Mouse (Mus musculus): ENCODE results near the gene Capn5. TPM values are rescaled to one million over a fixed set of nuclear protein-coding genes. Genes with fewer than 3 reads are reported as not detected.
"Not testable (repeated sequence)": the region's sequence is repeated elsewhere in the genome, so short reads cannot be mapped to it uniquely, and the experiment has no call there.

The Capn5 gene
- polyA plus RNA-seq, 1 experiment from 2014 or later = 13.0 TPM

- no peak for ATAC-seq (replicated peaks; ENCODE audit: low FRiP score, low read depth)
- H3K4me1 ChIP-seq (replicated peaks; ENCODE audit: insufficient read depth, low read length) = peaks cover 10% of the 10 kb centered on the region
- no peak for DNase-seq (ENCODE audit: low spot score)
- H3K4me3 ChIP-seq (replicated peaks; ENCODE audit: low read depth, low read length) = no peak overlapping the region
- peaks cover 27% of the 10 kb centered on the region for H3K27me3 ChIP-seq (ENCODE audit: insufficient read depth, low read length)
- no peak overlapping the region for H3K4me2 ChIP-seq (ENCODE audit: low read length)
- H3K27ac ChIP-seq = no peak overlapping the region
- no peak overlapping the region for H3K9ac ChIP-seq (ENCODE audit: low read depth, low read length)
- H3K9me3 ChIP-seq (replicated peaks; ENCODE audit: low read length) = no peaks in the 10 kb centered on the region
- no peaks in the 10 kb centered on the region for H3K36me3 ChIP-seq (ENCODE audit: insufficient read depth, low read length)
- TF ChIP-seq CTCF (IDR thresholded peaks at IDR 0.05; ENCODE audit: low read depth) = no peak
- WGBS = 35% methylated on average over 3 of the region's 3 CpGs
Measured at GRCm38 (mm10) chr7:98189745-98190144, 11.7 kb upstream of the Capn5 start.

GRCm38 (mm10) chr7:98188680-98189079, 10.6 kb upstream of the Capn5 start:
- no peak for TF ChIP-seq CTCF (IDR thresholded peaks at IDR 0.05; ENCODE audit: low read depth)
- H3K9me3 ChIP-seq (replicated peaks; ENCODE audit: low read length) = no peaks in the 10 kb centered on the region
- no peak overlapping the region for H3K9ac ChIP-seq (ENCODE audit: low read depth, low read length)
- no peak overlapping the region for H3K4me3 ChIP-seq (replicated peaks; ENCODE audit: low read depth, low read length)
- ATAC-seq (replicated peaks; ENCODE audit: low FRiP score, low read depth) = no peak
- H3K27ac ChIP-seq = no peak overlapping the region
- no peaks in the 10 kb centered on the region for H3K36me3 ChIP-seq (ENCODE audit: insufficient read depth, low read length)
- no peak overlapping the region for H3K4me2 ChIP-seq (ENCODE audit: low read length)
- WGBS = 90% methylated on average over 2 of the region's 2 CpGs
- DNase-seq (ENCODE audit: low spot score) = no peak
- peaks cover 3% of the 10 kb centered on the region for H3K4me1 ChIP-seq (replicated peaks; ENCODE audit: insufficient read depth, low read length)
- peaks cover 17% of the 10 kb centered on the region for H3K27me3 ChIP-seq (ENCODE audit: insufficient read depth, low read length)

- Histone ChIP-seq H3K4me3 (replicated peaks; ENCODE audit: low read depth, low read length) (no peak overlapping the region), H3K4me1 (replicated peaks; ENCODE audit: insufficient read depth, low read length) (no peaks in the 10 kb centered on the region; the same call in 1 of the 2 replicates), H3K36me3 (ENCODE audit: insufficient read depth, low read length) (no peaks in the 10 kb centered on the region), H3K27ac (no peak overlapping the region), H3K27me3 (ENCODE audit: insufficient read depth, low read length) (peaks cover 13% of the 10 kb centered on the region), H3K9ac (ENCODE audit: low read depth, low read length) (no peak overlapping the region), H3K4me2 (ENCODE audit: low read length) (no peak overlapping the region), H3K9me3 (replicated peaks; ENCODE audit: low read length) (no peaks in the 10 kb centered on the region)
- no peak for ATAC-seq (replicated peaks; ENCODE audit: low FRiP score, low read depth)
- DNase-seq (ENCODE audit: low spot score) = no peak
- no peak for TF ChIP-seq CTCF (IDR thresholded peaks at IDR 0.05; ENCODE audit: low read depth)
- 94% methylated on average over 2 of the region's 2 CpGs for WGBS
Measured at GRCm38 (mm10) chr7:98188238-98188637, 10.2 kb upstream of the Capn5 start.

- not testable (repeated sequence) for H3K27me3 ChIP-seq (ENCODE audit: insufficient read depth, low read length); H3K27ac ChIP-seq; H3K36me3 ChIP-seq (ENCODE audit: insufficient read depth, low read length)
Measured at GRCm38 (mm10) chr7:98187332-98187731, 9.3 kb upstream of the Capn5 start.

GRCm38 (mm10) chr7:98186637-98187036, 8.6 kb upstream of the Capn5 start:
- ATAC-seq (replicated peaks; ENCODE audit: low FRiP score, low read depth) (no peak), DNase-seq (ENCODE audit: low spot score) (no peak)
- no peaks in the 10 kb centered on the region for H3K9me3 ChIP-seq (replicated peaks; ENCODE audit: low read length)
- no peak overlapping the region for H3K4me3 ChIP-seq (replicated peaks; ENCODE audit: low read depth, low read length)
- no peaks in the 10 kb centered on the region for H3K27me3 ChIP-seq (ENCODE audit: insufficient read depth, low read length)
- H3K9ac ChIP-seq (ENCODE audit: low read depth, low read length) = no peak overlapping the region
- no peak for TF ChIP-seq CTCF (IDR thresholded peaks at IDR 0.05; ENCODE audit: low read depth)
- H3K36me3 ChIP-seq (ENCODE audit: insufficient read depth, low read length) = no peaks in the 10 kb centered on the region
- 68% methylated on average over 8 of the region's 8 CpGs for WGBS
- no peaks in the 10 kb centered on the region for H3K4me1 ChIP-seq (replicated peaks; ENCODE audit: insufficient read depth, low read length)
- no peak overlapping the region for H3K27ac ChIP-seq
- no peak overlapping the region for H3K4me2 ChIP-seq (ENCODE audit: low read length)

More at GRCm38 (mm10) chr7:98187332-98187731, 9.3 kb upstream of the Capn5 start:
- 83% methylated on average over 3 of the region's 3 CpGs for WGBS
- not testable (repeated sequence) for H3K9me3 ChIP-seq (replicated peaks; ENCODE audit: low read length); H3K9ac ChIP-seq (ENCODE audit: low read depth, low read length); ATAC-seq (replicated peaks; ENCODE audit: low FRiP score, low read depth); H3K4me1 ChIP-seq (replicated peaks; ENCODE audit: insufficient read depth, low read length); H3K4me3 ChIP-seq (replicated peaks; ENCODE audit: low read depth, low read length); DNase-seq (ENCODE audit: low spot score); H3K4me2 ChIP-seq (ENCODE audit: low read length)

- ATAC-seq (replicated peaks; ENCODE audit: low FRiP score, low read depth) (no peak), DNase-seq (ENCODE audit: low spot score) (no peak)
- H3K4me3 ChIP-seq (replicated peaks; ENCODE audit: low read depth, low read length) = no peak overlapping the region
- H3K9me3 ChIP-seq (replicated peaks; ENCODE audit: low read length) = no peaks in the 10 kb centered on the region
- H3K27me3 ChIP-seq (ENCODE audit: insufficient read depth, low read length) = no peaks in the 10 kb centered on the region
- peak overlapping the region; percentile 70; the same call in 1 of the 2 replicates for H3K27ac ChIP-seq
- WGBS = 55% methylated on average over 6 of the region's 6 CpGs
- H3K36me3 ChIP-seq (ENCODE audit: insufficient read depth, low read length) = no peaks in the 10 kb centered on the region
- no peak overlapping the region for H3K4me2 ChIP-seq (ENCODE audit: low read length)
- H3K9ac ChIP-seq (ENCODE audit: low read depth, low read length) = no peak overlapping the region
- TF ChIP-seq CTCF (IDR thresholded peaks at IDR 0.05; ENCODE audit: low read depth) = no peak
- H3K4me1 ChIP-seq (replicated peaks; ENCODE audit: insufficient read depth, low read length) = no peaks in the 10 kb centered on the region
Measured at GRCm38 (mm10) chr7:98185326-98185725, 7.3 kb upstream of the Capn5 start.

All from kidney, postnatal 0 days (tissue).